Mouse (Mus musculus): ENCODE measurements at regions not wholly inside any gene's neighbourhood (a gene's known extent, or its start where the extent isn't known, plus 50 kb on each side); places are given as distances from the start of the nearest gene placed in this dataset.
"Not testable (repeated sequence)": the region's sequence is repeated elsewhere in the genome, so short reads cannot be mapped to it uniquely, and the experiment has no call there.

- not testable (repeated sequence) for H3K4me1 ChIP-seq (replicated peaks; ENCODE audit: low read depth, low read length); H3K9me3 ChIP-seq (ENCODE audit: low read length); H3K4me3 ChIP-seq (replicated peaks; ENCODE audit: low read length); H3K27me3 ChIP-seq (ENCODE audit: insufficient read depth, low read length); H3K36me3 ChIP-seq (ENCODE audit: insufficient read depth, low read length)
These were observed 65.3 kb downstream of the Gm15023 start for GRCm38 (mm10) chrX:135112109-135112508.

- not testable (repeated sequence) for H3K9me3 ChIP-seq (ENCODE audit: low read length); H3K4me3 ChIP-seq (replicated peaks; ENCODE audit: low read length); H3K4me1 ChIP-seq (replicated peaks; ENCODE audit: low read depth, low read length); H3K27me3 ChIP-seq (ENCODE audit: insufficient read depth, low read length); H3K36me3 ChIP-seq (ENCODE audit: insufficient read depth, low read length)
- TF ChIP-seq CTCF (conservative IDR thresholded peaks at IDR 0.05; ENCODE audit: low read length) = peak; percentile 37
These were observed 66.6 kb downstream of the Gm15023 start for GRCm38 (mm10) chrX:135110866-135111265.

GRCm38 (mm10) chrX:135101594-135101993 is 75.8 kb downstream of the Gm15023 start:
- H3K27me3 ChIP-seq (ENCODE audit: insufficient read depth, low read length) = no peaks in the 10 kb centered on the region
- no peak for TF ChIP-seq POU5F1 (IDR thresholded peaks at IDR 0.05; ENCODE audit: borderline replicate concordance, low read length)
- TF ChIP-seq NANOG (IDR thresholded peaks at IDR 0.05; ENCODE audit: borderline replicate concordance, low read length) = no peak
- no peak for TF ChIP-seq CTCF (conservative IDR thresholded peaks at IDR 0.05; ENCODE audit: low read length)
- H3K9me3 ChIP-seq (ENCODE audit: low read length) = no peaks in the 10 kb centered on the region
- H3K36me3 ChIP-seq (ENCODE audit: insufficient read depth, low read length) = no peaks in the 10 kb centered on the region
- no peak overlapping the region for H3K4me3 ChIP-seq (replicated peaks; ENCODE audit: low read length)
- H3K4me1 ChIP-seq (replicated peaks; ENCODE audit: low read depth, low read length) = no peaks in the 10 kb centered on the region

GRCm38 (mm10) chrX:135098101-135098500 is 79.3 kb downstream of the Gm15023 start:
- H3K9me3 ChIP-seq (ENCODE audit: low read length) = no peaks in the 10 kb centered on the region
- H3K4me3 ChIP-seq (replicated peaks; ENCODE audit: low read length) = no peak overlapping the region
- TF ChIP-seq NANOG (IDR thresholded peaks at IDR 0.05; ENCODE audit: borderline replicate concordance, low read length) (no peak), POU5F1 (IDR thresholded peaks at IDR 0.05; ENCODE audit: borderline replicate concordance, low read length) (no peak), CTCF (conservative IDR thresholded peaks at IDR 0.05; ENCODE audit: low read length) (no peak)
- H3K4me1 ChIP-seq (replicated peaks; ENCODE audit: low read depth, low read length) = no peaks in the 10 kb centered on the region; the same call in 1 of the 2 replicates
- no peaks in the 10 kb centered on the region for H3K27me3 ChIP-seq (ENCODE audit: insufficient read depth, low read length)
- no peaks in the 10 kb centered on the region for H3K36me3 ChIP-seq (ENCODE audit: insufficient read depth, low read length)

GRCm38 (mm10) chrX:135096206-135096605 is 81.2 kb downstream of the Gm15023 start:
- Histone ChIP-seq H3K36me3 (ENCODE audit: insufficient read depth, low read length) (no peaks in the 10 kb centered on the region), H3K4me3 (replicated peaks; ENCODE audit: low read length) (no peak overlapping the region), H3K9me3 (ENCODE audit: low read length) (no peaks in the 10 kb centered on the region), H3K4me1 (replicated peaks; ENCODE audit: low read depth, low read length) (no peaks in the 10 kb centered on the region; the same call in 1 of the 2 replicates), H3K27me3 (ENCODE audit: insufficient read depth, low read length) (no peaks in the 10 kb centered on the region)
- TF ChIP-seq NANOG (IDR thresholded peaks at IDR 0.05; ENCODE audit: borderline replicate concordance, low read length) (no peak), CTCF (conservative IDR thresholded peaks at IDR 0.05; ENCODE audit: low read length) (no peak), POU5F1 (IDR thresholded peaks at IDR 0.05; ENCODE audit: borderline replicate concordance, low read length) (no peak)

GRCm38 (mm10) chrX:135091074-135091473 is 82.1 kb upstream of the Zmat1 start:
- not testable (repeated sequence) for H3K9me3 ChIP-seq (ENCODE audit: low read length); H3K27me3 ChIP-seq (ENCODE audit: insufficient read depth, low read length); H3K4me3 ChIP-seq (replicated peaks; ENCODE audit: low read length); H3K36me3 ChIP-seq (ENCODE audit: insufficient read depth, low read length); H3K4me1 ChIP-seq (replicated peaks; ENCODE audit: low read depth, low read length)
- peak; percentile 58 for TF ChIP-seq CTCF (conservative IDR thresholded peaks at IDR 0.05; ENCODE audit: low read length)

- H3K4me3 ChIP-seq (replicated peaks; ENCODE audit: low read length); H3K9me3 ChIP-seq (ENCODE audit: low read length); H3K36me3 ChIP-seq (ENCODE audit: insufficient read depth, low read length); H3K4me1 ChIP-seq (replicated peaks; ENCODE audit: low read depth, low read length): not testable (repeated sequence)
- peaks cover 17% of the 10 kb centered on the region for H3K27me3 ChIP-seq (ENCODE audit: insufficient read depth, low read length)
These were observed 78.1 kb upstream of the Zmat1 start for GRCm38 (mm10) chrX:135087068-135087579.

GRCm38 (mm10) chrX:135086564-135086963 is 77.6 kb upstream of the Zmat1 start:
- not testable (repeated sequence) for H3K4me1 ChIP-seq (replicated peaks; ENCODE audit: low read depth, low read length); H3K36me3 ChIP-seq (ENCODE audit: insufficient read depth, low read length); H3K9me3 ChIP-seq (ENCODE audit: low read length); H3K4me3 ChIP-seq (replicated peaks; ENCODE audit: low read length)
- H3K27me3 ChIP-seq (ENCODE audit: insufficient read depth, low read length) = peaks cover 17% of the 10 kb centered on the region

GRCm38 (mm10) chrX:135085770-135086553 is 77.0 kb upstream of the Zmat1 start:
- H3K4me1 ChIP-seq (replicated peaks; ENCODE audit: low read depth, low read length); H3K4me3 ChIP-seq (replicated peaks; ENCODE audit: low read length); H3K9me3 ChIP-seq (ENCODE audit: low read length); H3K36me3 ChIP-seq (ENCODE audit: insufficient read depth, low read length): not testable (repeated sequence)
- H3K27me3 ChIP-seq (ENCODE audit: insufficient read depth, low read length) = peaks cover 17% of the 10 kb centered on the region
